Mouse (Mus musculus) myocyte (in vitro differentiated cells): ENCODE data around the gene Mfsd9. TPM values are rescaled to one million over a fixed set of nuclear protein-coding genes. Genes with fewer than 3 reads are reported as not detected.
A peak's percentile ranks its signal among the peaks of the same experiment; 100 is the strongest.

ENCODE experiments used
- H3K27me3 ChIP-seq: one replicate; pipeline ENCODE4 v1.6.1; 2011; ENCODE audit not compliant: control insufficient read depth, insufficient read depth, insufficient read length
- H3K36me3 ChIP-seq: one replicate; pipeline ENCODE4 v1.6.1; 2011; ENCODE audit not compliant: control insufficient read depth, insufficient read depth
- H3K4me2 ChIP-seq: one replicate; pipeline ENCODE4 v1.6.1; 2011; ENCODE audit warnings: low read depth, control low read depth
- H3K4me3 ChIP-seq: one replicate; pipeline ENCODE4 v1.5.1; 2011; ENCODE audit warnings: mild to moderate bottlenecking, control low read depth, moderate library complexity
- H3K79me2 ChIP-seq: one replicate; pipeline ENCODE4 v1.6.1; 2011; ENCODE audit not compliant: control insufficient read depth, insufficient read depth
- H3ac ChIP-seq: one replicate; pipeline ENCODE4 v1.6.1; 2011; ENCODE audit not compliant: control insufficient read depth, insufficient read length
- CEBPB ChIP-seq: IDR thresholded peaks from 2 replicates; pipeline ENCODE4 v1.6.1; 2011; ENCODE audit warnings: mild to moderate bottlenecking, moderate library complexity; ENCODE audit not compliant: poor library complexity, insufficient read depth, severe bottlenecking
- E2F4 ChIP-seq: IDR thresholded peaks from one replicate; pipeline ENCODE4 v1.6.1; 2011; ENCODE audit warnings: mild to moderate bottlenecking, control low read depth, moderate library complexity; ENCODE audit not compliant: insufficient read depth
- MAX ChIP-seq: IDR thresholded peaks from one replicate; pipeline ENCODE4 v1.6.1; 2011; ENCODE audit warnings: low read depth, mild to moderate bottlenecking, control low read depth
- MYOD1 ChIP-seq, 3 experiments: IDR thresholded peaks; one replicate each; pipeline ENCODE4 v1.6.1; 2011; ENCODE audit warnings: control low read depth in 2 of 3, low read depth in 2 of 3, mild to moderate bottlenecking in 2 of 3, moderate library complexity in 1 of 3; ENCODE audit not compliant: insufficient read length in 2 of 3, control insufficient read depth in 1 of 3
- MYOG ChIP-seq, 3 experiments: IDR thresholded peaks; one replicate each; pipeline ENCODE4 v1.6.1; 2011; ENCODE audit warnings: control low read depth in 2 of 3, low read depth in 2 of 3, mild to moderate bottlenecking in 2 of 3; ENCODE audit not compliant: insufficient read length in 2 of 3, control insufficient read depth in 1 of 3, insufficient read depth in 1 of 3
- POLR2A ChIP-seq: IDR thresholded peaks from one replicate; pipeline ENCODE4 v1.6.1; 2011; ENCODE audit warnings: low read depth, mild to moderate bottlenecking, control low read depth, moderate library complexity; ENCODE audit not compliant: insufficient read length
- POLR2AphosphoS2 ChIP-seq: IDR thresholded peaks from one replicate; pipeline ENCODE4 v1.6.1; 2011; ENCODE audit warnings: low read depth, control low read depth; ENCODE audit not compliant: insufficient read length
- REST ChIP-seq: IDR thresholded peaks from one replicate; pipeline ENCODE4 v1.6.1; 2011; ENCODE audit warnings: mild to moderate bottlenecking, control low read depth, moderate library complexity; ENCODE audit not compliant: insufficient read depth, insufficient read length
- SRF ChIP-seq: IDR thresholded peaks from one replicate; pipeline ENCODE4 v1.6.1; 2011; ENCODE audit warnings: low read depth; ENCODE audit not compliant: control insufficient read depth, insufficient read length
- TCF12 ChIP-seq: IDR thresholded peaks from one replicate; pipeline ENCODE4 v1.6.1; 2011; ENCODE audit warnings: mild to moderate bottlenecking, control low read depth; ENCODE audit not compliant: poor library complexity, insufficient read depth, severe bottlenecking
- TCF3 ChIP-seq: IDR thresholded peaks from one replicate; pipeline ENCODE4 v1.6.1; 2011; ENCODE audit warnings: low read depth, control low read depth; ENCODE audit not compliant: insufficient read length
- USF1 ChIP-seq: IDR thresholded peaks from one replicate; pipeline ENCODE4 v1.6.1; 2011; ENCODE audit warnings: low read depth, mild to moderate bottlenecking, control low read depth, moderate library complexity
- polyA plus RNA-seq: library from polyadenylated mRNA; unstranded; fragments of >200 nt; fragmentation: generic; extraction: Trizol; gene quantifications from one replicate; pipeline ENCODE4 v1.2.1, GENCODE M21; 2012; ENCODE audit warnings: missing spikeins

Mfsd9 gene
- polyA plus RNA-seq, 1 experiment, result 1.2 TPM

DNA sequence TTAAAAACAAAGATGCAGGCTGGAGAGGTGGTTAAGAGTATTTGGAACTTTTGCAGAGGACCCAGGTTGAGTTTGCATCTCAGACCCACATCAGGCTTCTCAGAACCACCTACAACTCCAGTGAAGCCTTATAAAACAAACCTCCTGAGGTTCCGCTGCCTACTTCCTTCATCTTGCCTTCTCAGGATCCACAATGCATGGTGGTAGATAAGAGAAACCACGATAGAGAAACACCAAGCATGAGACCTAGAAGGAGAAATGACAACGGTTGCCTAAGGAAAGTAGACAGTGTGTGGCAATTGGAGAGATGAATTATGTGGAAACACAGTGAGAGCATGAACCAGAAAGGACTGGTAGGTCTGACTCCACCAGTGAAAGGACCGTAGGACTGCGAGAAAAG is 10.4 kb upstream of the Mfsd9 start:
- no peaks in the 10 kb centered on the region for H3K79me2 ChIP-seq
- no peaks in the 10 kb centered on the region for H3K27me3 ChIP-seq
- no peak overlapping the region for H3K4me3 ChIP-seq
- H3K4me2 ChIP-seq, result no peak overlapping the region
- no peak for TF ChIP-seq POLR2A
- TF ChIP-seq TCF12, result no peak
- no peak for TF ChIP-seq REST
- no peak for TF ChIP-seq SRF
- TF ChIP-seq MYOG (IDR thresholded peaks at IDR 0.05; ENCODE audit: control insufficient read depth in 1 of 3, insufficient read depth in 1 of 3, insufficient read length in 2 of 3, low read depth in 2 of 3), result no peak
- TF ChIP-seq MAX, result no peak
- no peak for TF ChIP-seq USF1
- TF ChIP-seq TCF3, result no peak
- no peak for TF ChIP-seq CEBPB
- no peak for TF ChIP-seq POLR2AphosphoS2
- TF ChIP-seq MYOD1 (IDR thresholded peaks at IDR 0.05; ENCODE audit: control insufficient read depth in 1 of 3, insufficient read length in 2 of 3, low read depth in 2 of 3), result no peak
- TF ChIP-seq E2F4, result no peak
- no peak overlapping the region for H3ac ChIP-seq
- H3K36me3 ChIP-seq, result no peaks in the 10 kb centered on the region

- no peaks in the 10 kb centered on the region for H3K27me3 ChIP-seq
- no peak overlapping the region for H3ac ChIP-seq
- no peak overlapping the region for H3K4me2 ChIP-seq
- no peaks in the 10 kb centered on the region for H3K36me3 ChIP-seq
- H3K79me2 ChIP-seq, result no peaks in the 10 kb centered on the region
- TF ChIP-seq TCF12 (no peak), CEBPB (no peak), E2F4 (no peak), POLR2AphosphoS2 (no peak), POLR2A (no peak), USF1 (no peak), REST (no peak)
- no peak overlapping the region for H3K4me3 ChIP-seq
Measured at GRCm38 (mm10) chr1:40799121-40799520, 8.6 kb upstream of the Mfsd9 start.

DNA sequence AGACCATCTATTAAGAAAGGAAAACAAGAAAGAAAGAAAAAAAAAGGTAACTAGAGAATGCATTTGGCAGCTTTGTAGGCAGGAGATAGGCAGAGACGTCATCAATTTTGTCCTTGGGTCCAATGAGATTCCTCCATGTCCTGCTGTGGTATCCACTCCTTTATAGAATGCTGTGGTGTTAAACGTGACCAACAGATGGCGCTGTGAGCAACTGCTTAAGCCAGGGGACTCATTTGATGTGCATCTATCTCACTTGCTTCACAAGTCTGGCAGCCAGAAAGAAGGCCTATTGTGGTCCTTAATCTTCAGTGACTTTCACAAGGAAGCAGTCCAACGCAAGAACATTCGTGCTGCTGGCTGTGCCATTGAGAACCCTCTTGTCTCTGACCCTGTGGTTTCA is 6.9 kb upstream of the Mfsd9 start:
- no peak overlapping the region for H3ac ChIP-seq
- TF ChIP-seq CEBPB (no peak), MYOD1 (IDR thresholded peaks at IDR 0.05; ENCODE audit: control insufficient read depth in 1 of 3, insufficient read length in 2 of 3, low read depth in 2 of 3) (no peak), POLR2AphosphoS2 (no peak), POLR2A (no peak), TCF3 (no peak), USF1 (no peak), TCF12 (no peak), REST (no peak), MAX (no peak), SRF (no peak), E2F4 (no peak), MYOG (IDR thresholded peaks at IDR 0.05; ENCODE audit: control insufficient read depth in 1 of 3, insufficient read depth in 1 of 3, insufficient read length in 2 of 3, low read depth in 2 of 3) (no peak)
- no peak overlapping the region for H3K4me2 ChIP-seq
- no peaks in the 10 kb centered on the region for H3K27me3 ChIP-seq
- no peak overlapping the region for H3K4me3 ChIP-seq
- H3K36me3 ChIP-seq, result no peaks in the 10 kb centered on the region
- no peaks in the 10 kb centered on the region for H3K79me2 ChIP-seq

DNA sequence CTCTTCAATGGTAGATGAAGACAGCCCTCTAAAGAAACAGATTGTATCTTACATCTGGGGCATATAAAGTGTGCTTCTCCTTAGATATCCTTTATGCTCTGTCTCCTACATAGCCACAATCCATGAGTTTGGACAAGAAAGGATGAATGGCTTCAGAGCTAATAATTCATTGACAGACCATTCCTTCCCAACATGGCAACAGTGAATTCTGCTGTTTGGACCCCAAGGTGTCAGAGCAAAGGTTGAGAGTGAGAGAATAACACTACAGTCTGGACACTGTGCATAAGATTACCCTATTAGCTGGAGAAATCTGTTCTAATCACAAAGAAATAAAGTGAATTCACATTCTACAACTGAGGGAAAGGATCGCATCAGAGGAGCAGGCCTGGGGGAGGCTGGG is 5.0 kb upstream of the Mfsd9 start:
- no peak for TF ChIP-seq POLR2A
- Histone ChIP-seq H3K27me3 (no peaks in the 10 kb centered on the region), H3ac (no peak overlapping the region), H3K79me2 (no peaks in the 10 kb centered on the region), H3K4me3 (no peak overlapping the region), H3K4me2 (no peak overlapping the region), H3K36me3 (no peaks in the 10 kb centered on the region)

DNA sequence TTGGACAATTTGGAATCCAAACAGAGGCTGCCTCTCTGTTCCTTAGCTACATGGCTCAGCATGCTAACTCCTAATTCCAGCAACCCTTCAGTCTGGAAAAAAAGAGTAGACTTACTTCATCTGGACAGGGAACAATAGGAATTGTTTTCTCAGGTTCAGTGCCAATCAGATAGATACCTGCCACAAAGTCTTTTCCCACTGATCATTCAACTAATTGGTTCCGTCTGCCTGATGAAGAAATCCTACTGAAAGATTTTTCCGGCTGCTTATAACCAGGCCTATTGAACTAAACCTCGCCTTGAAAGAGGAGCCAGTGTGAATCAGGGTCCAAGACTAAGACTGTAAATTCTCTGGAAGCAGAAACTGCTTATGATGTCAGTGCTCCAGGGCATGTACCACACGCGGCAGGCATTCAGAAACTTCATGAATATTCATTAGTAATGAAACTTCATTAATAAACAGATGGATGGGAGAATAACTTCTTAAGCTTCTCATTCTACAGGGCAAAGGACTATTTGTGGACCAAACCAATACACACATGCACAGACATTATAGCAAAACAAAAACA is 737 bp downstream of the Mfsd9 start:
- peak overlapping the region; percentile 86 for H3K4me2 ChIP-seq
- H3ac ChIP-seq, result no peak overlapping the region
- TF ChIP-seq E2F4 (no peak), POLR2AphosphoS2 (no peak), MYOD1 (IDR thresholded peaks at IDR 0.05; ENCODE audit: control insufficient read depth in 1 of 3, insufficient read length in 2 of 3, low read depth in 2 of 3) (no peak), MAX (no peak), POLR2A (no peak), MYOG (IDR thresholded peaks at IDR 0.05; ENCODE audit: control insufficient read depth in 1 of 3, insufficient read depth in 1 of 3, insufficient read length in 2 of 3, low read depth in 2 of 3) (no peak), USF1 (no peak), CEBPB (no peak)
- H3K79me2 ChIP-seq, result no peaks in the 10 kb centered on the region
- no peaks in the 10 kb centered on the region for H3K27me3 ChIP-seq
- H3K4me3 ChIP-seq, result peak overlapping the region; percentile 45
- no peaks in the 10 kb centered on the region for H3K36me3 ChIP-seq
